Mouse (Mus musculus) MEL (cell line): ENCODE data around the gene Zfp871. TPM values are rescaled to one million over a fixed set of nuclear protein-coding genes. Genes with fewer than 3 reads are reported as not detected.

Experiments
- DNase-seq: peaks from one replicate; pipeline ENCODE4 v3.0.0; 2011; ENCODE audit warnings: low read depth, low spot score
- H3K27ac ChIP-seq: 2 replicates; pipeline ENCODE4 v1.5.1; 2012; ENCODE audit warnings: low read depth, mild to moderate bottlenecking, control low read depth, low read length, moderate library complexity; ENCODE audit not compliant: control insufficient read depth
- H3K27me3 ChIP-seq, 2 experiments: fragments of 150-350 bp in 1 of 2; sonication (generic) in 1 of 2; 2 replicates each; pipeline ENCODE4 v1.6.1; 2012; ENCODE audit warnings: low read length in 2 of 2, mild to moderate bottlenecking in 2 of 2, improper control_type of control experiment in 1 of 2, moderate library complexity in 1 of 2; ENCODE audit not compliant: insufficient read depth in 2 of 2, control insufficient read depth in 1 of 2
- H3K36me3 ChIP-seq, 2 experiments: 2 replicates each; pipeline ENCODE4 v1.6.1; 2012 to 2014; ENCODE audit warnings: low read length in 2 of 2, improper control_type of control experiment in 1 of 2, inconsistent platforms in 1 of 2, mild to moderate bottlenecking in 1 of 2; ENCODE audit not compliant: insufficient read depth in 2 of 2, control insufficient read depth in 1 of 2
- H3K4me1 ChIP-seq, 2 experiments: fragments of 150-350 bp in 1 of 2; sonication (generic) in 1 of 2; 2 replicates each; pipeline ENCODE4 v1.6.1; 2012; ENCODE audit warnings: low read length in 2 of 2, improper control_type of control experiment in 1 of 2, mild to moderate bottlenecking in 1 of 2; ENCODE audit not compliant: insufficient read depth in 2 of 2, control insufficient read depth in 1 of 2
- H3K4me3 ChIP-seq, 2 experiments: fragments of 150-350 bp in 1 of 2; sonication (generic) in 1 of 2; 2 replicates each; pipeline ENCODE4 v1.5.1; 2012; ENCODE audit warnings: low read depth in 2 of 2, low read length in 2 of 2, mild to moderate bottlenecking in 2 of 2, moderate library complexity in 2 of 2, control low read depth in 1 of 2, improper control_type of control experiment in 1 of 2; ENCODE audit not compliant: control insufficient read depth in 1 of 2, insufficient read depth in 1 of 2
- H3K79me2 ChIP-seq: 2 replicates; pipeline ENCODE4 v1.6.1; 2012; ENCODE audit warnings: mild to moderate bottlenecking, low read length, moderate library complexity; ENCODE audit not compliant: control insufficient read depth, poor library complexity, insufficient read depth
- H3K9ac ChIP-seq: 2 replicates; pipeline ENCODE4 v1.6.1; 2012; ENCODE audit warnings: low read depth, mild to moderate bottlenecking, control low read depth, low read length, moderate library complexity; ENCODE audit not compliant: control insufficient read depth, poor library complexity, severe bottlenecking
- H3K9me3 ChIP-seq: fragments of 150-350 bp; sonication (generic); replicated peaks from 2 replicates; pipeline ENCODE4 v1.6.1; 2012; ENCODE audit warnings: mild to moderate bottlenecking, low read length, improper control_type of control experiment, moderate library complexity; ENCODE audit not compliant: insufficient read depth
- EP300 ChIP-seq, 2 experiments: IDR thresholded peaks; 2 replicates each; pipeline ENCODE4 v1.6.1; 2011; ENCODE audit warnings: improper control_type of control experiment in 2 of 2, low read length in 2 of 2, low read depth in 1 of 2, mild to moderate bottlenecking in 1 of 2
- JUND ChIP-seq: IDR thresholded peaks from 2 replicates; pipeline ENCODE4 v1.6.1; 2011; ENCODE audit warnings: low read depth, mild to moderate bottlenecking, improper control_type of control experiment, low read length
- KAT2A ChIP-seq: conservative IDR thresholded peaks from 2 replicates; pipeline ENCODE4 v1.6.1; 2012; ENCODE audit warnings: low read depth, low read length, improper control_type of control experiment, inconsistent platforms
- MAFK ChIP-seq: IDR thresholded peaks from 2 replicates; pipeline ENCODE4 v1.6.1; 2011; ENCODE audit warnings: low read depth, mild to moderate bottlenecking, low read length, improper control_type of control experiment, borderline replicate concordance
- MAZ ChIP-seq: IDR thresholded peaks from 2 replicates; pipeline ENCODE4 v1.6.1; 2012; ENCODE audit warnings: low read depth, mild to moderate bottlenecking, inconsistent platforms, low read length, improper control_type of control experiment
- MXI1 ChIP-seq: IDR thresholded peaks from 2 replicates; pipeline ENCODE4 v1.6.1; 2011; ENCODE audit warnings: mild to moderate bottlenecking, low read depth, low read length, improper control_type of control experiment
- MYB ChIP-seq: IDR thresholded peaks from 2 replicates; pipeline ENCODE4 v1.6.1; 2011; ENCODE audit warnings: mild to moderate bottlenecking, low read depth, low read length, improper control_type of control experiment
- NELFE ChIP-seq: IDR thresholded peaks from 2 replicates; pipeline ENCODE4 v1.6.1; 2011; ENCODE audit warnings: low read depth, low read length, improper control_type of control experiment
- POLR2AphosphoS2 ChIP-seq: IDR thresholded peaks from 2 replicates; pipeline ENCODE4 v1.6.1; 2011; ENCODE audit warnings: low read length, improper control_type of control experiment
- POLR2AphosphoS5 ChIP-seq: IDR thresholded peaks from 2 replicates; pipeline ENCODE4 v1.6.1; 2012; ENCODE audit warnings: low read depth, borderline replicate concordance, mild to moderate bottlenecking, inconsistent platforms, low read length, moderate library complexity, mixed read lengths
- RCOR1 ChIP-seq: IDR thresholded peaks from 2 replicates; pipeline ENCODE4 v1.6.1; 2012; ENCODE audit warnings: low read depth, mild to moderate bottlenecking, inconsistent platforms, low read length, improper control_type of control experiment
- SMC3 ChIP-seq: IDR thresholded peaks from 2 replicates; pipeline ENCODE4 v1.6.1; 2011; ENCODE audit warnings: low read depth, low read length, improper control_type of control experiment
- TAL1 ChIP-seq: IDR thresholded peaks from 2 replicates; pipeline ENCODE4 v1.6.1; 2012; ENCODE audit warnings: mild to moderate bottlenecking, inconsistent platforms, low read length, moderate library complexity, mixed read lengths
- TBP ChIP-seq: IDR thresholded peaks from 2 replicates; pipeline ENCODE4 v1.8.0; 2011; ENCODE audit warnings: low read depth, low read length, improper control_type of control experiment
- TCF12 ChIP-seq: IDR thresholded peaks from 2 replicates; pipeline ENCODE4 v1.6.1; 2014; ENCODE audit warnings: low read depth, mild to moderate bottlenecking, inconsistent platforms, low read length, improper control_type of control experiment, moderate library complexity
- UBTF ChIP-seq: IDR thresholded peaks from 2 replicates; pipeline ENCODE4 v1.6.1; 2012; ENCODE audit warnings: low read depth, mild to moderate bottlenecking, inconsistent platforms, low read length, improper control_type of control experiment, moderate library complexity, borderline replicate concordance; ENCODE audit not compliant: insufficient read depth
- USF2 ChIP-seq, 2 experiments: IDR thresholded peaks; 2 replicates each; pipeline ENCODE4 v1.6.1; 2011 to 2012; ENCODE audit warnings: improper control_type of control experiment in 2 of 2, low read length in 2 of 2, borderline replicate concordance in 1 of 2, inconsistent platforms in 1 of 2, low read depth in 1 of 2, mild to moderate bottlenecking in 1 of 2; ENCODE audit not compliant: insufficient read depth in 1 of 2
- ZC3H11A ChIP-seq: IDR thresholded peaks from 2 replicates; pipeline ENCODE4 v1.6.1; 2012; ENCODE audit warnings: low read depth, mild to moderate bottlenecking, inconsistent platforms, low read length, improper control_type of control experiment
- ZKSCAN1 ChIP-seq: IDR thresholded peaks from 2 replicates; pipeline ENCODE4 v1.6.1; 2012; ENCODE audit warnings: low read depth, mild to moderate bottlenecking, inconsistent platforms, low read length, improper control_type of control experiment, moderate library complexity
- ZMIZ1 ChIP-seq: IDR thresholded peaks from 2 replicates; pipeline ENCODE4 v1.6.1; 2012; ENCODE audit warnings: low read depth, mild to moderate bottlenecking, inconsistent platforms, low read length, improper control_type of control experiment, moderate library complexity
- polyA plus RNA-seq, 2 experiments: library from polyadenylated mRNA; stranded (reverse) in 1 of 2; unstranded in 1 of 2; fragments of >175 nt in 1 of 2; fragments of >200 nt in 1 of 2; gene quantifications; 2 replicates each; pipeline versions ENCODE4 v1.2.1 to v1.2.4; 2012; ENCODE audit warnings: low replicate concordance in 2 of 2, low read depth in 1 of 2; ENCODE audit not compliant: insufficient read length in 2 of 2, insufficient read depth in 1 of 2, missing spikeins in 1 of 2
- total RNA-seq: library from RNA; depleted of rRNA; stranded (reverse); fragments of 300-350 nt; gene quantifications from 2 replicates; pipeline ENCODE4 v1.2.3, GENCODE M21; 2012

The Zfp871 gene
- total and polyA plus RNA-seq, 3 experiments, result 8.8 to 16.9 (median 12.2) TPM

DNA sequence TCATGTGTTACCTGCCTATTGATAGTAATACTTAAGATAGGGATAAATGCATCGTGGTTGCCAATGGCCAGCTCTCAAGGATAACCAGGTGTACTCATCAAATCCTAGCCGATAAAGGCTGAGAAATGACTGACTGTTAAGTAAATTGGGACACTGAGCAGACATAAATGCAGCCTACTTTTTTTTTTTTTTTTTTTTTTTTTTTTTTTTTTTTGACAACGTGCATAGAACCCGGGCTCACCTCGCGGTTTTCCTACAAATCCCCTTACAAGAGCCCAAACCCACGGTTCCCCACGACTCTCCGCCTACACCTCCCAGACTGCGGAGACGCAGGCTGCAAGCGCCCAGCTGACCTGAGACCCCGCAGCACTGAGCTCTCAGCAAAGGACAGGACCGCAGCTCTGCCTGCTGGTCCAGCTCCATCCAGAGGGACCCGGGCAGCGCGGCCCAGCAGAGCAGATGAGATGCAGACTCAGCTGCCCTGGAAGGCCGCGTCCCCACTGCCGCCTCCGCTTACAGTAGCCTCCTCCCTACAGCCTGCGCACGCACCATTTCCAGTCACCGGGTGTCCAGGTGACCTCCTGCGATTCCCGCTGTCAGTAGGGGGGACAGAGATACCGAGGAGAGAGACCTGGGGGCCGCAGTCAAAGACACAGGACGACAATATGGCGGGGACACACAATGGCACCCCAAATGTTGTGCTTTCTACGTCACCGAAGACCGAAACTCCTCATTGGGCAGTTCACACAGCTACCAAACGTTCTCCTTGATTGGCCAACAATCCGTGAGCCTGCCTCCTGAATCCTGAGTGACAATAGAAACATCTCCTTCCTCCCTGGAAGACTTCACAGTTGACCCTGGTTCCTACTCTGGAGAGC lies 41.7 kb upstream of the Zfp871 start, which contains the start of gene Zfp799:
Zfp799 (minus strand) TSS at position 722 of the 878 bp plus-strand sequence.
- no peaks in the 10 kb centered on the region for H3K4me1 ChIP-seq
- DNase-seq, result no peak
- no peaks in the 10 kb centered on the region for H3K36me3 ChIP-seq
- TF ChIP-seq SMC3 (no peak), TAL1 (no peak), EP300 (IDR thresholded peaks at IDR 0.05; ENCODE audit: low read depth in 1 of 2, low read length in 2 of 2) (no peak), POLR2AphosphoS5 (no peak), KAT2A (no peak), MYB (no peak), TCF12 (no peak), MXI1 (no peak), USF2 (IDR thresholded peaks at IDR 0.05; ENCODE audit: borderline replicate concordance in 1 of 2, insufficient read depth in 1 of 2, low read depth in 1 of 2, low read length in 2 of 2) (no peak), UBTF (no peak), ZC3H11A (no peak), POLR2AphosphoS2 (no peak), MAZ (no peak), JUND (no peak), ZMIZ1 (no peak), MAFK (no peak), TBP (no peak), NELFE (no peak), ZKSCAN1 (no peak), RCOR1 (no peak)
- TF ChIP-seq, all 39 proteins: peak for 0
- no peak within 1 kb of the TSS for H3K4me3 ChIP-seq
- no peaks in the 10 kb centered on the region for H3K9me3 ChIP-seq
- H3K79me2 ChIP-seq, result no peaks in the 10 kb centered on the region
- H3K9ac ChIP-seq, result no peak within 1 kb of the TSS
- H3K27me3 ChIP-seq, result no peaks in the 10 kb centered on the region; a peak in 2 of 4 replicates
- no peak within 1 kb of the TSS for H3K27ac ChIP-seq
